Mouse (Mus musculus) left cerebral cortex, adult 6 months (tissue): ENCODE results near the gene Wdhd1. TPM values are rescaled to one million over a fixed set of nuclear protein-coding genes. Genes with fewer than 3 reads are reported as not detected.

Experiments used
- long read RNA-seq, 2 experiments: library from polyadenylated mRNA; unstranded; transcript quantifications; one replicate each; pipeline ENCODE4 v2.0.0; 2019 to 2020
- polyA plus RNA-seq: library from polyadenylated mRNA; unstranded; fragments of <200 nt; fragmentation: Nextera tagmentation; gene quantifications from 2 replicates; pipeline ENCODE4 v1.2.3, GENCODE M21; 2021

Wdhd1 gene
- 0.90 and 1.0 TPM in 2 replicates for polyA plus RNA-seq
- long read RNA-seq, experiment 1, partial matches to known transcripts: 5 of 7 reads
- long read RNA-seq, experiment 1, other reads (novel, unspliced or antisense): 2 of 7 reads
- long read RNA-seq, experiment 2: 0 reads

GRCm38 (mm10) chr14:47276637-47277393 lies at the start of gene Wdhd1, which contains the start of gene Socs4:
Gene Wdhd1 (minus strand): TSS chr14:47276857.
Gene Socs4 (plus strand): TSS chr14:47276931.

GRCm38 (mm10) chr14:47297785-47298407 lies 21.2 kb upstream of the Wdhd1 start, which contains the start of gene Mapk1ip1l:
Gene Mapk1ip1l (plus strand): TSS chr14:47298266.

Other genes with a start within 250 kb of the Wdhd1 start
- gene Gch1, start 87.4 kb downstream of the Wdhd1 start, polyA plus RNA-seq: 0.50 and 0.60 TPM in 2 replicates
- gene Socs4, start 74 bp upstream of the Wdhd1 start, polyA plus RNA-seq: 3.8 and 7.3 TPM in 2 replicates
- gene Mapk1ip1l, start 21.4 kb upstream of the Wdhd1 start, polyA plus RNA-seq: 10.8 and 12.9 TPM in 2 replicates
- 1.7 and 2.0 TPM in 2 replicates for gene Lgals3, start 90.9 kb upstream of the Wdhd1 start, polyA plus RNA-seq
- gene Dlgap5, start 141.6 kb upstream of the Wdhd1 start, polyA plus RNA-seq: 0.18 and 0.63 TPM in 2 replicates
- 50.9 and 65.2 TPM in 2 replicates for gene Fbxo34, start 173.6 kb upstream of the Wdhd1 start, polyA plus RNA-seq